Comparison of ENCODE assay signal across 21 mouse cellular contexts in the genomic region with DNA sequence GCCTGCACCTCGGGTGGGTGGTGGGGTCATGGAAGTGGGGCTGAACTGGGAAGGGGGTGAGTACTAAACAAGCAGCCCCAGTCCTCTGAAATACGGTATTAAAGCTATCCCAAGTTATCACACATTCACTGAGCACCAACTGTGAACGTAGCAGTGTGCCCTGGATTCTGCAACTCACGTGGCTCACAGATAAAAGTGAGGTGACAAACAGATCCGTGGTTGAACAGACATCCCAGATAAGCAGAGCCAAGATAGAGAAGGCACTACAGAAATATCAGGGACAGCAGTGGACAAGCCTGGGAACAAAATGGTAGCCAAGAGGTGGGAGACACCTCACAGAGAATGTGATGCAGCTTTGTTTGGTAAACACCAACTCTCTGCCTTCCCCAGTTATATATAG. TPM values are rescaled to one million over a fixed set of nuclear protein-coding genes. Genes with fewer than 3 reads are reported as not detected.
A peak's percentile ranks its signal among the peaks of the same experiment; 100 is the strongest.
DNase-seq lines count a peak whose midpoint lies in the region; ATAC-seq lines count a peak whose summit lies in the region.
"Had no signal": no experiment of that assay in that cellular context is flagged by ENCODE, and none has a peak within 500 bp of the region (broad histone marks: within the 10 kb centered on the region; RNA-seq: fewer than 3 reads in every experiment).

No protein-coding gene starts in this region.

- H3K27ac ChIP-seq in heart, embryonic 12.5 days (ENCODE audit: poor library complexity, severe bottlenecking): no peak overlapping the region
- no peak overlapping the region for H3K27ac ChIP-seq in heart, embryonic 11.5 days (ENCODE audit: low read depth, low read length)
- peak overlapping the region; percentile 78 for H3K27ac ChIP-seq in liver, embryonic 12.5 days
- peak overlapping the region; percentile 46 for H3K27ac ChIP-seq in liver, embryonic 16.5 days (ENCODE audit: low read length)
- no peak overlapping the region for H3K27ac ChIP-seq in forebrain, embryonic 11.5 days (ENCODE audit: low read depth, low read length)
- H3K27ac ChIP-seq: embryonic facial prominence, embryonic 12.5 days; forebrain, embryonic 12.5 days; heart, embryonic 10.5 days; hindbrain, embryonic 12.5 days had no signal

- H3K9me3 ChIP-seq in heart, embryonic 12.5 days (replicated peaks): no peaks in the 10 kb centered on the region
- no peaks in the 10 kb centered on the region for H3K9me3 ChIP-seq in heart, embryonic 11.5 days (replicated peaks; ENCODE audit: control insufficient read depth, low read length)
- H3K9me3 ChIP-seq in liver, embryonic 12.5 days (replicated peaks): no peaks in the 10 kb centered on the region
- no peaks in the 10 kb centered on the region for H3K9me3 ChIP-seq in liver, embryonic 16.5 days (replicated peaks; ENCODE audit: control insufficient read depth, low read length)
- no peaks in the 10 kb centered on the region for H3K9me3 ChIP-seq in forebrain, embryonic 11.5 days (ENCODE audit: control insufficient read depth, low read length)
- H3K9me3 ChIP-seq: embryonic facial prominence, embryonic 12.5 days; forebrain, embryonic 12.5 days; heart, embryonic 10.5 days; hindbrain, embryonic 12.5 days had no signal

- H3K4me2 ChIP-seq in heart, embryonic 12.5 days: no peak overlapping the region
- no peak overlapping the region for H3K4me2 ChIP-seq in heart, embryonic 11.5 days
- no peak overlapping the region for H3K4me2 ChIP-seq in liver, embryonic 12.5 days
- H3K4me2 ChIP-seq in liver, embryonic 16.5 days (ENCODE audit: low read depth, low read length): no peak overlapping the region
- no peak overlapping the region for H3K4me2 ChIP-seq in forebrain, embryonic 11.5 days (ENCODE audit: low read depth, low read length, severe bottlenecking)
- H3K4me2 ChIP-seq: embryonic facial prominence, embryonic 12.5 days; forebrain, embryonic 12.5 days; hindbrain, embryonic 12.5 days had no signal

- no peaks in the 10 kb centered on the region for H3K4me1 ChIP-seq in heart, embryonic 12.5 days (replicated peaks)
- H3K4me1 ChIP-seq in heart, embryonic 11.5 days (ENCODE audit: control insufficient read depth, insufficient read depth, low read length): no peaks in the 10 kb centered on the region
- H3K4me1 ChIP-seq in liver, embryonic 12.5 days: peaks cover 59% of the 10 kb centered on the region
- peaks cover 43% of the 10 kb centered on the region for H3K4me1 ChIP-seq in liver, embryonic 16.5 days (ENCODE audit: control insufficient read depth, low read depth, low read length)
- no peaks in the 10 kb centered on the region for H3K4me1 ChIP-seq in forebrain, embryonic 11.5 days (replicated peaks; ENCODE audit: control insufficient read depth, insufficient read depth, low read length)
- H3K4me1 ChIP-seq: embryonic facial prominence, embryonic 12.5 days; forebrain, embryonic 12.5 days; hindbrain, embryonic 12.5 days had no signal

- WGBS in heart, embryonic 12.5 days: 58% methylated on average over 5 of the region's 5 CpGs
- WGBS in heart, embryonic 11.5 days (ENCODE audit: insufficient replicate concordance): 58% methylated on average over 5 of the region's 5 CpGs
- 42% methylated on average over 5 of the region's 5 CpGs for whole genome bisulfite sequencing in liver, embryonic 12.5 days (ENCODE audit: insufficient replicate concordance)
- 36% methylated on average over 5 of the region's 5 CpGs for WGBS in liver, embryonic 16.5 days (ENCODE audit: insufficient replicate concordance)
- WGBS in forebrain, embryonic 11.5 days: 96% methylated on average over 5 of the region's 5 CpGs

- no peaks in the 10 kb centered on the region for H3K27me3 ChIP-seq in heart, embryonic 12.5 days (replicated peaks)
- H3K27me3 ChIP-seq in heart, embryonic 11.5 days (ENCODE audit: control insufficient read depth, insufficient read depth, low read length): no peaks in the 10 kb centered on the region
- H3K27me3 ChIP-seq in liver, embryonic 12.5 days (replicated peaks): no peaks in the 10 kb centered on the region
- H3K27me3 ChIP-seq in liver, embryonic 16.5 days (ENCODE audit: control insufficient read depth, insufficient read depth, low read depth, low read length): no peaks in the 10 kb centered on the region
- H3K27me3 ChIP-seq in forebrain, embryonic 11.5 days (ENCODE audit: control insufficient read depth, insufficient read depth, low read length): no peaks in the 10 kb centered on the region
- H3K27me3 ChIP-seq: embryonic facial prominence, embryonic 12.5 days; forebrain, embryonic 12.5 days; hindbrain, embryonic 12.5 days had no signal

- no peak overlapping the region for H3K4me3 ChIP-seq in heart, embryonic 12.5 days
- H3K4me3 ChIP-seq in heart, embryonic 11.5 days (ENCODE audit: low read depth, low read length): no peak overlapping the region
- H3K4me3 ChIP-seq in liver, embryonic 12.5 days: no peak overlapping the region
- no peak overlapping the region for H3K4me3 ChIP-seq in liver, embryonic 16.5 days (ENCODE audit: low read depth, low read length)
- H3K4me3 ChIP-seq in forebrain, embryonic 11.5 days (ENCODE audit: low read depth, low read length): no peak overlapping the region
- H3K4me3 ChIP-seq: embryonic facial prominence, embryonic 12.5 days; forebrain, embryonic 12.5 days; heart, embryonic 10.5 days; hindbrain, embryonic 12.5 days had no signal

- H3K36me3 ChIP-seq in heart, embryonic 12.5 days: peaks cover 3% of the 10 kb centered on the region; the same call in 1 of the 2 replicates
- H3K36me3 ChIP-seq in heart, embryonic 11.5 days (ENCODE audit: control insufficient read depth, insufficient read depth, low read length): peaks cover 4% of the 10 kb centered on the region; the same call in 1 of the 2 replicates
- peaks cover 100% of the 10 kb centered on the region for H3K36me3 ChIP-seq in liver, embryonic 12.5 days
- H3K36me3 ChIP-seq in liver, embryonic 16.5 days (ENCODE audit: control insufficient read depth, insufficient read depth): peaks cover 80% of the 10 kb centered on the region
- H3K36me3 ChIP-seq in forebrain, embryonic 11.5 days (ENCODE audit: control insufficient read depth, insufficient read depth, low read length): no peaks in the 10 kb centered on the region
- H3K36me3 ChIP-seq: embryonic facial prominence, embryonic 12.5 days; forebrain, embryonic 12.5 days; heart, embryonic 10.5 days; hindbrain, embryonic 12.5 days had no signal

- H3K9ac ChIP-seq in heart, embryonic 12.5 days: no peak overlapping the region
- H3K9ac ChIP-seq in heart, embryonic 11.5 days (ENCODE audit: low read depth, low read length): no peak overlapping the region
- H3K9ac ChIP-seq in liver, embryonic 12.5 days: no peak overlapping the region
- no peak overlapping the region for H3K9ac ChIP-seq in liver, embryonic 16.5 days (ENCODE audit: low read depth, low read length)
- no peak overlapping the region for H3K9ac ChIP-seq in forebrain, embryonic 11.5 days (ENCODE audit: low read length)
- H3K9ac ChIP-seq: embryonic facial prominence, embryonic 12.5 days; forebrain, embryonic 12.5 days; hindbrain, embryonic 12.5 days had no signal

- DNase-seq in right cerebral cortex, postnatal 36 days (ENCODE audit: low spot score in 2 of 2): no peak
- no peak for DNase-seq in forebrain, embryonic 11.5 days (ENCODE audit: low spot score)
- no peak for DNase-seq in B cell, adult 2 months
- DNase-seq: adrenal gland, adult 2 months; adrenal gland, postnatal 25 days; cerebellum, adult 8-10 months; cerebellum, postnatal 14 days; gastrocnemius, postnatal 10 days; heart, adult 18-20 months; heart, postnatal 4 days had no signal

- 0 out of 2 replicates have a peak, but pooled peaks have one; percentile 26 for ATAC-seq in heart, embryonic 12.5 days (ENCODE audit: insufficient number of reproducible peaks, low FRiP score)
- no peak for ATAC-seq in heart, embryonic 11.5 days (replicated peaks; ENCODE audit: insufficient number of reproducible peaks, low FRiP score, low TSS enrichment)
- ATAC-seq in liver, embryonic 12.5 days: 0 out of 2 replicates have a peak, but pooled peaks have one; percentile 24
- ATAC-seq in liver, embryonic 16.5 days (ENCODE audit: low read depth): peak; percentile 25
- ATAC-seq in forebrain, embryonic 11.5 days (replicated peaks; ENCODE audit: low FRiP score): no peak
- ATAC-seq: forebrain, embryonic 16.5 days; hindbrain, embryonic 16.5 days; inflammation-experienced regulatory T-cells, adult 6 months had no signal

RNA-seq across cellular contexts. Expression of gene Blvrb, which starts 11.9 kb away (rescaled TPM):
- polyA plus RNA-seq in heart, embryonic 12.5 days (2016; fragmentation: Nextera tagmentation; extraction: Ambion mirVana): 68.4 and 82.4 TPM in 2 replicates
- polyA plus RNA-seq in heart, embryonic 11.5 days (2014; fragmentation: Nextera tagmentation; extraction: Ambion mirVana): 106 and 121 TPM in 2 replicates
- polyA plus RNA-seq in liver, embryonic 12.5 days (2016; fragmentation: Nextera tagmentation; extraction: Ambion mirVana): 895 and 897 TPM in 2 replicates
- polyA plus RNA-seq in liver, embryonic 16.5 days (2015; fragmentation: Nextera tagmentation; extraction: Ambion mirVana): 853 and 865 TPM in 2 replicates
- polyA plus RNA-seq in forebrain, embryonic 11.5 days (2014; fragmentation: Nextera tagmentation; extraction: Ambion mirVana): 34.4 and 38.0 TPM in 2 replicates

RNA-seq across cellular contexts. Expression of gene Sptbn4, which starts 12.2 kb away (rescaled TPM):
- 0.26 TPM in 2 replicates for polyA plus RNA-seq in heart, embryonic 12.5 days (2016; fragmentation: Nextera tagmentation; extraction: Ambion mirVana)
- polyA plus RNA-seq in heart, embryonic 11.5 days (2014; fragmentation: Nextera tagmentation; extraction: Ambion mirVana): 0.23 and 0.30 TPM in 2 replicates
- 0.11 and 0.12 TPM in 2 replicates for polyA plus RNA-seq in liver, embryonic 12.5 days (2016; fragmentation: Nextera tagmentation; extraction: Ambion mirVana)
- 0.02 and 0.06 TPM in 2 replicates for polyA plus RNA-seq in liver, embryonic 16.5 days (2015; fragmentation: Nextera tagmentation; extraction: Ambion mirVana)
- 0.19 and 0.28 TPM in 2 replicates for polyA plus RNA-seq in forebrain, embryonic 11.5 days (2014; fragmentation: Nextera tagmentation; extraction: Ambion mirVana)

RNA-seq across cellular contexts. Expression of gene Sertad3, which starts 13.9 kb away (rescaled TPM):
- polyA plus RNA-seq in heart, embryonic 12.5 days (2016; fragmentation: Nextera tagmentation; extraction: Ambion mirVana): 22.8 and 23.3 TPM in 2 replicates
- polyA plus RNA-seq in heart, embryonic 11.5 days (2014; fragmentation: Nextera tagmentation; extraction: Ambion mirVana): 19.9 and 20.3 TPM in 2 replicates
- polyA plus RNA-seq in liver, embryonic 12.5 days (2016; fragmentation: Nextera tagmentation; extraction: Ambion mirVana): 24.6 and 26.3 TPM in 2 replicates
- 35.5 and 37.6 TPM in 2 replicates for polyA plus RNA-seq in liver, embryonic 16.5 days (2015; fragmentation: Nextera tagmentation; extraction: Ambion mirVana)
- 23.0 and 23.4 TPM in 2 replicates for polyA plus RNA-seq in forebrain, embryonic 11.5 days (2014; fragmentation: Nextera tagmentation; extraction: Ambion mirVana)

RNA-seq across cellular contexts. Expression of gene Sertad1, which starts 27.1 kb away (rescaled TPM):
- 35.3 and 35.9 TPM in 2 replicates for polyA plus RNA-seq in heart, embryonic 12.5 days (2016; fragmentation: Nextera tagmentation; extraction: Ambion mirVana)
- 37.5 and 38.8 TPM in 2 replicates for polyA plus RNA-seq in heart, embryonic 11.5 days (2014; fragmentation: Nextera tagmentation; extraction: Ambion mirVana)
- 19.5 and 20.9 TPM in 2 replicates for polyA plus RNA-seq in liver, embryonic 12.5 days (2016; fragmentation: Nextera tagmentation; extraction: Ambion mirVana)
- polyA plus RNA-seq in liver, embryonic 16.5 days (2015; fragmentation: Nextera tagmentation; extraction: Ambion mirVana): 29.2 and 31.6 TPM in 2 replicates
- 16.3 and 18.2 TPM in 2 replicates for polyA plus RNA-seq in forebrain, embryonic 11.5 days (2014; fragmentation: Nextera tagmentation; extraction: Ambion mirVana)

RNA-seq across cellular contexts. Expression of gene Prx, which starts 39.5 kb away (rescaled TPM):
- 3.3 and 3.5 TPM in 2 replicates for polyA plus RNA-seq in heart, embryonic 12.5 days (2016; fragmentation: Nextera tagmentation; extraction: Ambion mirVana)
- 0.76 and 0.96 TPM in 2 replicates for polyA plus RNA-seq in heart, embryonic 11.5 days (2014; fragmentation: Nextera tagmentation; extraction: Ambion mirVana)
- 0.91 and 1.2 TPM in 2 replicates for polyA plus RNA-seq in liver, embryonic 12.5 days (2016; fragmentation: Nextera tagmentation; extraction: Ambion mirVana)
- polyA plus RNA-seq in liver, embryonic 16.5 days (2015; fragmentation: Nextera tagmentation; extraction: Ambion mirVana): 0.74 and 0.81 TPM in 2 replicates
- polyA plus RNA-seq in forebrain, embryonic 11.5 days (2014; fragmentation: Nextera tagmentation; extraction: Ambion mirVana): 1.2 and 1.3 TPM in 2 replicates

Comparison
In these comparisons a context has a peak if more than half of its experiments do, and no peak if none do; other contexts are left out.
1. ATAC-seq: peak in heart, embryonic 12.5 days (single experiment), liver, embryonic 12.5 days (single experiment) and liver, embryonic 16.5 days (single experiment); none in heart, embryonic 11.5 days (single experiment) and forebrain, embryonic 11.5 days (single experiment).
2. H3K27ac ChIP-seq: peak in liver, embryonic 12.5 days (single experiment) and liver, embryonic 16.5 days (single experiment); none in heart, embryonic 12.5 days (single experiment), heart, embryonic 11.5 days (single experiment) and forebrain, embryonic 11.5 days (single experiment).